Mouse (Mus musculus) left cerebral cortex, postnatal 10 days (tissue): ENCODE results near the gene Nmt1. TPM values are rescaled to one million over a fixed set of nuclear protein-coding genes. Genes with fewer than 3 reads are reported as not detected.

ENCODE experiments used
- DNase-seq, 2 experiments: peaks; one replicate each; pipeline ENCODE4 v3.0.0; 2021 to 2022; ENCODE audit warnings: low spot score in 2 of 2, mixed read lengths in 1 of 2; ENCODE audit errors: extremely low spot score in 1 of 2
- intact Hi-C: fragments of 180-260 bp; cut with DNase I; formaldehyde crosslinking; loops from one replicate; pipeline ENCODE4 v1.15.1; 2025
- total RNA-seq, 2 experiments: library from RNA; stranded (reverse); gene quantifications; 2 replicates each; pipeline ENCODE4 v1.2.3; 2021

The Nmt1 gene
- total RNA-seq: 10 to 100 TPM; 82.8 to 83.1 TPM

GRCm38 (mm10) chr11:103028176-103028891 is at the start of gene Nmt1, which contains the start of gene Dcakd:
Nmt1 (plus strand) TSS chr11:103028190.
Dcakd (minus strand) TSS chr11:103028333.
- intact Hi-C loops: no loop called here
- DNase-seq: peak; percentile 96 to 98

GRCm38 (mm10) chr11:102981151-102981890 is 46.7 kb upstream of the Nmt1 start:
- no peak for DNase-seq
- intact Hi-C loops: no loop called here

- intact Hi-C loops: no loop called here
- no peak for DNase-seq
These were observed 43.9 kb upstream of the Nmt1 start for GRCm38 (mm10) chr11:102984086-102984485.

GRCm38 (mm10) chr11:102984615-102985014 is 43.4 kb upstream of the Nmt1 start:
- DNase-seq: no peak
- intact Hi-C loops: no loop called here

- no peak for DNase-seq
- intact Hi-C loops: no loop called here
These were observed 42.8 kb upstream of the Nmt1 start for GRCm38 (mm10) chr11:102985160-102985559.

- DNase-seq: no peak
- intact Hi-C loops: loop anchor here (5.0 kb wide), 1 partner anchor 42 kb away; the partner anchor contains the start of gene C1ql1
These were observed 38.3 kb upstream of the Nmt1 start for GRCm38 (mm10) chr11:102989641-102990151.

- DNase-seq: peak in 1 of 2 experiments; percentile 64
- intact Hi-C loops: loop anchor here (5.0 kb wide), 1 partner anchor 43 kb away; the partner anchor contains the start of gene C1ql1
These were observed 37.8 kb upstream of the Nmt1 start for GRCm38 (mm10) chr11:102990152-102990663.

- intact Hi-C loops: loop anchor here (2.0 to 5.0 kb wide), 2 partner anchors 44 to 91 kb away; partner anchors contain the start of genes C1ql1 and Gfap
- peak in 1 of 2 experiments; percentile 61 for DNase-seq
These were observed 36.3 kb upstream of the Nmt1 start for GRCm38 (mm10) chr11:102991681-102992080.

GRCm38 (mm10) chr11:102992940-102993339 is 35.0 kb upstream of the Nmt1 start:
- intact Hi-C loops: loop anchor here (2.0 to 5.0 kb wide), 2 partner anchors 46 to 92 kb away; partner anchors contain the start of genes C1ql1 and Gfap
- peak in 1 of 2 experiments; percentile 83 for DNase-seq

- intact Hi-C loops: loop anchor here (2.0 to 5.0 kb wide), 2 partner anchors 46 to 93 kb away; partner anchors contain the start of genes C1ql1 and Gfap
- DNase-seq: no peak
These were observed 34.5 kb upstream of the Nmt1 start for GRCm38 (mm10) chr11:102993420-102994029.

- intact Hi-C loops: loop anchor here (5.0 kb wide), 1 partner anchor 48 kb away; the partner anchor contains the start of gene C1ql1
These were observed 33.0 kb upstream of the Nmt1 start for GRCm38 (mm10) chr11:102994952-102995351.

GRCm38 (mm10) chr11:102996385-102996784 is 31.6 kb upstream of the Nmt1 start:
- DNase-seq: peak in 1 of 2 experiments; percentile 16

More at GRCm38 (mm10) chr11:102994952-102995351, 33.0 kb upstream of the Nmt1 start:
- DNase-seq: no peak

GRCm38 (mm10) chr11:102996991-102997770 is 30.8 kb upstream of the Nmt1 start:
- peak in 1 of 2 experiments; percentile 18 for DNase-seq
- intact Hi-C loops: no loop called here

More at GRCm38 (mm10) chr11:102996385-102996784, 31.6 kb upstream of the Nmt1 start:
- intact Hi-C loops: no loop called here

- DNase-seq: no peak
- intact Hi-C loops: no loop called here
These were observed 29.8 kb upstream of the Nmt1 start for GRCm38 (mm10) chr11:102998254-102998576.

- intact Hi-C loops: no loop called here
- peak in 1 of 2 experiments; percentile 19 for DNase-seq
These were observed 29.2 kb upstream of the Nmt1 start for GRCm38 (mm10) chr11:102998577-102999316.

- intact Hi-C loops: no loop called here
- peak in 1 of 2 experiments; percentile 14 for DNase-seq
These were observed 28.5 kb upstream of the Nmt1 start for GRCm38 (mm10) chr11:102999317-102999970.

- intact Hi-C loops: no loop called here
- peak in 1 of 2 experiments; percentile 18 for DNase-seq
These were observed 27.9 kb upstream of the Nmt1 start for GRCm38 (mm10) chr11:103000111-103000510.
